Mouse (Mus musculus) mature B cell (primary cell): Measurements from ENCODE around the gene Fbxl18.
"Not testable (repeated sequence)": the region's sequence is repeated elsewhere in the genome, so short reads cannot be mapped to it uniquely, and the experiment has no call there.

Experiments
- in situ Hi-C: fragments of 300-500 bp; cut with MboI; formaldehyde crosslinking; loops from 2 replicates; pipeline ENCODE4 v1.14.3; 2019

The Fbxl18 gene

GRCm38 (mm10) chr5:142875513-142875905, 19.7 kb downstream of the Fbxl18 start:
- in situ Hi-C loops: loop anchor here (10.0 kb wide), 1 partner anchor 111 kb away; no protein-coding TSS in a partner anchor

GRCm38 (mm10) chr5:142874791-142875512, 20.3 kb downstream of the Fbxl18 start:
- in situ Hi-C loops: loop anchor here (10.0 kb wide), 1 partner anchor 110 kb away; no protein-coding TSS in a partner anchor

GRCm38 (mm10) chr5:142873718-142874117, 21.5 kb downstream of the Fbxl18 start:
- in situ Hi-C loops: loop anchor here (10.0 kb wide), 1 partner anchor 109 kb away; no protein-coding TSS in a partner anchor

GRCm38 (mm10) chr5:142871765-142872164, 23.5 kb downstream of the Fbxl18 start:
- in situ Hi-C loops: loop anchor here (10.0 kb wide), 1 partner anchor 107 kb away; no protein-coding TSS in a partner anchor

GRCm38 (mm10) chr5:142869463-142869862, 25.8 kb downstream of the Fbxl18 start:
- in situ Hi-C loops: no loop called here

GRCm38 (mm10) chr5:142857763-142858229, 37.4 kb downstream of the Fbxl18 start:
- in situ Hi-C loops: no loop called here

GRCm38 (mm10) chr5:142856408-142856807, 38.8 kb downstream of the Fbxl18 start:
- in situ Hi-C loops: no loop called here

GRCm38 (mm10) chr5:142854877-142855276, 40.3 kb downstream of the Fbxl18 start:
- in situ Hi-C loops: no loop called here

- in situ Hi-C loops: no loop called here
Observed at GRCm38 (mm10) chr5:142853585-142853984, 41.6 kb downstream of the Fbxl18 start.

- in situ Hi-C loops: no loop called here
Observed at GRCm38 (mm10) chr5:142851681-142852049, 43.6 kb downstream of the Fbxl18 start.

GRCm38 (mm10) chr5:142850916-142851680, 44.1 kb downstream of the Fbxl18 start:
- in situ Hi-C loops: no loop called here

GRCm38 (mm10) chr5:142850476-142850875, 44.7 kb downstream of the Fbxl18 start:
- in situ Hi-C loops: no loop called here

- in situ Hi-C loops: no loop called here
Observed at GRCm38 (mm10) chr5:142848911-142849310, 46.3 kb downstream of the Fbxl18 start.

GRCm38 (mm10) chr5:142848149-142848548, 47.1 kb downstream of the Fbxl18 start:
- in situ Hi-C loops: no loop called here

GRCm38 (mm10) chr5:142844467-142844866, 50.8 kb downstream of the Fbxl18 start:
- in situ Hi-C loops: no loop called here

GRCm38 (mm10) chr5:142842137-142842642, 53.0 kb downstream of the Fbxl18 start:
- in situ Hi-C loops: no loop called here

GRCm38 (mm10) chr5:142841372-142842136, 53.7 kb downstream of the Fbxl18 start:
- in situ Hi-C loops: no loop called here

GRCm38 (mm10) chr5:142837427-142837826, 57.8 kb downstream of the Fbxl18 start:
- in situ Hi-C loops: not testable (repeated sequence)

- in situ Hi-C loops: no loop called here
Observed at GRCm38 (mm10) chr5:142836891-142837290, 58.3 kb downstream of the Fbxl18 start.

GRCm38 (mm10) chr5:142833646-142834438, 61.4 kb downstream of the Fbxl18 start:
- in situ Hi-C loops: no loop called here

- in situ Hi-C loops: no loop called here
Observed at GRCm38 (mm10) chr5:142826131-142826530, 69.1 kb downstream of the Fbxl18 start.
